Mouse (Mus musculus): ENCODE measurements around the gene Trpv2. TPM values are rescaled to one million over a fixed set of nuclear protein-coding genes. Genes with fewer than 3 reads are reported as not detected.

Gene Trpv2
- total and polyA plus RNA-seq, 3 experiments, result 30.0 to 30.4 TPM; not detected in 1

DNA sequence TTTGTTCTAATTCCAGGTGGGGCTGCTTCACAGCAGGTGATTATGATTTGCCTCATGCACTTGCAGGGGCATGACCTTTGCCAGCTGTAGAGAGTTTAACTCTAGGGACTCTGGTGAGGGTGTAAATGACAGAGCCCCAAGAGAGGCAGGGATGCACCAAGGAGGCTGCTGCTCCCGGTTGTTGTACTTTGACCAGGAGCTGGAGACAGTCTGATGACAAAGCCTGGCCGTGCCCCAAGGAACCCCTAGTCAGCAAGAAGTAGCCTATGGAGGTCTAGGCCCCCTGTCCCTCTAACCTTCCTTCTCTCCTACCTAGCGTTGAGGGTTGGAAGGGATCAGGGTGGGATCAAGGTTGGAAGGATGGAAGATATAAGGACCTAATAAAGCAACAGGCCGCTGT, 41.2 kb downstream of the Trpv2 start:
- DNase-seq (ENCODE audit: low read depth, low spot score), result no peak
- TF ChIP-seq ZKSCAN1 (IDR thresholded peaks at IDR 0.05; ENCODE audit: low read depth, low read length), result no peak
- TF ChIP-seq JUND (IDR thresholded peaks at IDR 0.05; ENCODE audit: low read depth, low read length), result no peak
- no peak for TF ChIP-seq GABPA (IDR thresholded peaks at IDR 0.05; ENCODE audit: low read depth, low read length)
- TF ChIP-seq MYC (IDR thresholded peaks at IDR 0.05; ENCODE audit: low read depth, low read length), result no peak
- TF ChIP-seq MXI1 (IDR thresholded peaks at IDR 0.05; ENCODE audit: low read depth, low read length), result no peak
- TF ChIP-seq USF2 (IDR thresholded peaks at IDR 0.05; ENCODE audit: borderline replicate concordance in 1 of 2, insufficient read depth in 1 of 2, low read depth in 1 of 2, low read length in 2 of 2), result no peak
- no peak for TF ChIP-seq ZMIZ1 (IDR thresholded peaks at IDR 0.05; ENCODE audit: low read depth, low read length)
- no peak for TF ChIP-seq RCOR1 (IDR thresholded peaks at IDR 0.05; ENCODE audit: low read depth, low read length)
- Histone ChIP-seq H3K9ac (ENCODE audit: control insufficient read depth, low read depth, low read length, poor library complexity, severe bottlenecking) (no peak overlapping the region), H3K9me3 (replicated peaks; ENCODE audit: insufficient read depth, low read length) (no peaks in the 10 kb centered on the region), H3K36me3 (ENCODE audit: control insufficient read depth in 1 of 2, insufficient read depth in 2 of 2, low read length in 2 of 2) (no peaks in the 10 kb centered on the region), H3K4me3 (ENCODE audit: control insufficient read depth in 1 of 2, insufficient read depth in 1 of 2, low read depth in 2 of 2, low read length in 2 of 2) (no peak overlapping the region), H3K79me2 (ENCODE audit: control insufficient read depth, insufficient read depth, low read length, poor library complexity) (no peaks in the 10 kb centered on the region), H3K27ac (ENCODE audit: control insufficient read depth, low read depth, low read length) (no peak overlapping the region), H3K27me3 (ENCODE audit: control insufficient read depth in 1 of 2, insufficient read depth in 2 of 2, low read length in 2 of 2) (no peaks in the 10 kb centered on the region), H3K4me1 (ENCODE audit: control insufficient read depth in 1 of 2, insufficient read depth in 2 of 2, low read length in 2 of 2) (no peaks in the 10 kb centered on the region)

DNA sequence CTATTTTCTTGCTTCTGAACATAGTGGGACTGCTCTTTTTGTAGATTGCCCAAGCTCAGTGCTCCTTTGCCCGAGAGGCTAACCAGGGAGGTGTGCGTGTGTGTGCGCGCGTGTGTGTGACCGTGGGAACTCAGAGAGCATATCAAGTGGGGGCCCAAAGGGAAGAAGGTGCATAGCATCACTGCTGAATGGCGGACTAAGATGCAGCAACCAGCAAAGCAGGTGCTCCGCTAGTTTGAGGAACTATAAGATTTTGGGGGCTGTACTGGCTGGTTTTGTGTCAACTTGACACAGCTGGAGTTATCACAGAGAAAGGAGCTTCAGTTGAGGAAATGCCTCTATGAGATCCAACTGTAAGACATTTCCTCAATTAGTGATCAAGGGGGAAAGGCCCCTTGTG, 46.8 kb downstream of the Trpv2 start:
- H3K27me3 ChIP-seq (ENCODE audit: control insufficient read depth in 1 of 2, insufficient read depth in 2 of 2, low read length in 2 of 2), result no peaks in the 10 kb centered on the region
- H3K36me3 ChIP-seq (ENCODE audit: control insufficient read depth in 1 of 2, insufficient read depth in 2 of 2, low read length in 2 of 2), result peaks cover 0 to 25% of the 10 kb centered on the region in 2 experiments; a peak in 2 of 4 replicates
- H3K27ac ChIP-seq (ENCODE audit: control insufficient read depth, low read depth, low read length), result no peak overlapping the region
- no peaks in the 10 kb centered on the region for H3K79me2 ChIP-seq (ENCODE audit: control insufficient read depth, insufficient read depth, low read length, poor library complexity)
- peaks cover 11 to 34% of the 10 kb centered on the region in 2 experiments for H3K4me1 ChIP-seq (ENCODE audit: control insufficient read depth in 1 of 2, insufficient read depth in 2 of 2, low read length in 2 of 2)
- no peak overlapping the region for H3K9ac ChIP-seq (ENCODE audit: control insufficient read depth, low read depth, low read length, poor library complexity, severe bottlenecking)
- H3K4me3 ChIP-seq (ENCODE audit: control insufficient read depth in 1 of 2, insufficient read depth in 1 of 2, low read depth in 2 of 2, low read length in 2 of 2), result no peak overlapping the region
- no peaks in the 10 kb centered on the region for H3K9me3 ChIP-seq (replicated peaks; ENCODE audit: insufficient read depth, low read length)
- TF ChIP-seq GATA1 (IDR thresholded peaks at IDR 0.05; ENCODE audit: low read depth, low read length), result no peak
- TF ChIP-seq EP300 (IDR thresholded peaks at IDR 0.05; ENCODE audit: low read depth in 1 of 2, low read length in 2 of 2), result peak in 1 of 2 experiments; percentile 34; a peak in 2 of 4 replicates
- TF ChIP-seq TBP (IDR thresholded peaks at IDR 0.05; ENCODE audit: low read depth, low read length), result 0 out of 2 replicates have a peak, but pooled peaks have one; percentile 15
- 0 out of 2 replicates have a peak, but pooled peaks have one; percentile 35 for TF ChIP-seq SIN3A (IDR thresholded peaks at IDR 0.05; ENCODE audit: low read length)
- peak; percentile 63 for DNase-seq (ENCODE audit: low read depth, low spot score)

DNA sequence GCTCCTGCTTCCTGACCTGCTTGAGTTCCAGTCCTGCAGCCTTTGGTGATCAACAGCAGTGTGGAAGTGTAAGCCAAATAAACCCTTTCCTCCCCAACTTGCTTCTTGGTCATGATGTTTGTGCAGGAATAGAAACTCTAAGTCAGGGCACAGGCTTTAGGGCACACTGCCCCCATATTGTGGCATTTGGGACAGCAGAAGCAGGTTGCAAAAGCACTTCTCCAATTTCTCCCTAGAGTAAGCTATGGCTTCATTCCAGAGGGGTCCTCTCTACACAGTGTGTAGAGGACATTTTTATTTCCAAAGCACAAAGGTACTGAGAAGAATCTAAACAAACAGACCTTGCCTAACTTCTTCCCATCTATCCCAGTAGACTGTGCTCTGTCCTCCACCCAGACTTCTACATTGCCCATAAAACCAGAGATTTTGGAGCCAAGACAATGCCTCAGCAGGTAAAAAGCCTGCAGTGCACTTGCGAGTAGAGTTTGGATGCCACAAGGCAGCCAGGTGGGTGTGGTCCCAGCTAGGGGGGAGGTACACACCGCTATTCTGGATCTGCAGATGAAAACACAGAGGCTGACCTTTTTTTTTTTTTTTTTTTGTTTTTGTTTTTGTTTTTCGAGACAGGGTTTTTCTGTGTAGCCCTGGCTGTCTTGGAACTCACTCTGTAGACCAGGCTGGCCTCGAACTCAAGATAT, 47.4 kb downstream of the Trpv2 start:
- H3K4me1 ChIP-seq (ENCODE audit: control insufficient read depth in 1 of 2, insufficient read depth in 2 of 2, low read length in 2 of 2), result peaks cover 11 to 34% of the 10 kb centered on the region in 2 experiments
- no peak for TF ChIP-seq JUND (IDR thresholded peaks at IDR 0.05; ENCODE audit: low read depth, low read length)
- TF ChIP-seq NELFE (IDR thresholded peaks at IDR 0.05; ENCODE audit: low read depth, low read length), result no peak
- TF ChIP-seq SIN3A (IDR thresholded peaks at IDR 0.05; ENCODE audit: low read length), result no peak
- 0 out of 2 replicates have a peak, but pooled peaks have one; percentile 9 for TF ChIP-seq TBP (IDR thresholded peaks at IDR 0.05; ENCODE audit: low read depth, low read length)
- TF ChIP-seq CTCF (IDR thresholded peaks at IDR 0.05 in 2 of 3, conservative IDR thresholded peaks at IDR 0.05 in 1 of 3; ENCODE audit: control insufficient read depth in 1 of 3, insufficient read depth in 1 of 3, low read depth in 2 of 3, low read length in 3 of 3, poor library complexity in 1 of 3, severe bottlenecking in 1 of 3), result peak in 2 of 3 experiments; percentile 9 to 32; a peak in 2 of 6 replicates
- no peak for TF ChIP-seq USF2 (IDR thresholded peaks at IDR 0.05; ENCODE audit: borderline replicate concordance in 1 of 2, insufficient read depth in 1 of 2, low read depth in 1 of 2, low read length in 2 of 2)
- DNase-seq (ENCODE audit: low read depth, low spot score), result peak; percentile 65
- H3K9me3 ChIP-seq (replicated peaks; ENCODE audit: insufficient read depth, low read length), result no peaks in the 10 kb centered on the region
- no peaks in the 10 kb centered on the region for H3K79me2 ChIP-seq (ENCODE audit: control insufficient read depth, insufficient read depth, low read length, poor library complexity)
- no peak overlapping the region for H3K27ac ChIP-seq (ENCODE audit: control insufficient read depth, low read depth, low read length)
- no peak overlapping the region for H3K9ac ChIP-seq (ENCODE audit: control insufficient read depth, low read depth, low read length, poor library complexity, severe bottlenecking)
- no peak overlapping the region for H3K4me3 ChIP-seq (ENCODE audit: control insufficient read depth in 1 of 2, insufficient read depth in 1 of 2, low read depth in 2 of 2, low read length in 2 of 2)
- H3K27me3 ChIP-seq (ENCODE audit: control insufficient read depth in 1 of 2, insufficient read depth in 2 of 2, low read length in 2 of 2), result no peaks in the 10 kb centered on the region
- peaks cover 0 to 25% of the 10 kb centered on the region in 2 experiments; a peak in 2 of 4 replicates for H3K36me3 ChIP-seq (ENCODE audit: control insufficient read depth in 1 of 2, insufficient read depth in 2 of 2, low read length in 2 of 2)

Measured in MEL (cell line).